In genomic region chr7:62026635-62027034, GRCm38 (mm10) we compare ENCODE assay signal across 17 mouse cellular contexts.
DNase-seq lines count a peak whose midpoint lies in the region; ATAC-seq and TF ChIP-seq lines count a peak whose summit lies in the region.
"Had no signal": no experiment of that assay in that cellular context is flagged by ENCODE, and none has a peak within 500 bp of the region (broad histone marks: within the 10 kb centered on the region; RNA-seq: fewer than 3 reads in every experiment).

No protein-coding gene starts in this region.

- 0 out of 2 replicates have a peak, but pooled peaks have one; percentile 41 for ATAC-seq in forebrain, embryonic 12.5 days (ENCODE audit: low FRiP score)
- ATAC-seq in forebrain, postnatal 0 days = no peak
- 0 out of 2 replicates have a peak, but pooled peaks have one; percentile 32 for ATAC-seq in forebrain, embryonic 15.5 days (replicated peaks)
- ATAC-seq: intestine, embryonic 16.5 days had no signal

- no peaks in the 10 kb centered on the region for H3K36me3 ChIP-seq in forebrain, embryonic 12.5 days (replicated peaks)
- no peaks in the 10 kb centered on the region for H3K36me3 ChIP-seq in forebrain, postnatal 0 days (ENCODE audit: insufficient read depth)
- no peaks in the 10 kb centered on the region for H3K36me3 ChIP-seq in ES-Bruce4 (ENCODE audit: control insufficient read depth, insufficient read depth, low read length, poor library complexity, severe bottlenecking)
- H3K36me3 ChIP-seq in forebrain, embryonic 15.5 days = no peaks in the 10 kb centered on the region; the same call in 1 of the 2 replicates
- H3K36me3 ChIP-seq: embryonic facial prominence, embryonic 10.5 days; heart, embryonic 13.5 days; hindbrain, embryonic 15.5 days had no signal

- H3K9me3 ChIP-seq in forebrain, embryonic 12.5 days = 0 out of 2 replicates have a peak, but pooled peaks cover 6% of the 10 kb centered on the region
- H3K9me3 ChIP-seq in forebrain, postnatal 0 days (ENCODE audit: low read length) = no peaks in the 10 kb centered on the region
- H3K9me3 ChIP-seq in ES-Bruce4 (replicated peaks; ENCODE audit: control insufficient read depth, insufficient read depth, low read length, poor library complexity, severe bottlenecking) = peaks cover 19% of the 10 kb centered on the region
- H3K9me3 ChIP-seq in forebrain, embryonic 15.5 days = peaks cover 8% of the 10 kb centered on the region
- H3K9me3 ChIP-seq: hindbrain, embryonic 15.5 days had no signal

- no peak overlapping the region for H3K27ac ChIP-seq in forebrain, embryonic 12.5 days
- H3K27ac ChIP-seq in forebrain, postnatal 0 days (ENCODE audit: low read depth, low read length) = no peak overlapping the region
- peak overlapping the region; percentile 16; the same call in 1 of the 2 replicates for H3K27ac ChIP-seq in ES-Bruce4 (ENCODE audit: insufficient read depth, low read length)
- H3K27ac ChIP-seq in forebrain, embryonic 15.5 days (replicated peaks) = no peak overlapping the region
- H3K27ac ChIP-seq: embryonic facial prominence, embryonic 10.5 days; heart, embryonic 13.5 days; hindbrain, embryonic 15.5 days had no signal

- no peak for TF ChIP-seq POLR2A in ES-Bruce4 (IDR thresholded peaks at IDR 0.05; ENCODE audit: insufficient read depth, low read length)

- DNase-seq in forebrain, postnatal 0 days = no peak
- peak; percentile 11 for DNase-seq in ZHBTc4 (ENCODE audit: low read depth, low spot score)
- no peak for DNase-seq in thymus, postnatal 36 days
- DNase-seq in kidney, postnatal 36 days = no peak
- DNase-seq: adrenal gland, postnatal 10 days; cerebellum, adult 18-20 months; cerebellum, adult 9-11 months; cerebellum, postnatal 36 days; gastrocnemius, postnatal 14 days; heart, postnatal 36 days had no signal

- no peak for TF ChIP-seq EP300 in ES-Bruce4 (IDR thresholded peaks at IDR 0.05; ENCODE audit: insufficient read depth, low read depth, low read length)

- H3K27me3 ChIP-seq in forebrain, embryonic 12.5 days = no peaks in the 10 kb centered on the region
- no peaks in the 10 kb centered on the region for H3K27me3 ChIP-seq in forebrain, postnatal 0 days (ENCODE audit: insufficient read depth, low read length)
- no peaks in the 10 kb centered on the region for H3K27me3 ChIP-seq in ES-Bruce4 (ENCODE audit: control insufficient read depth, insufficient read depth, low read length, poor library complexity, severe bottlenecking)
- no peaks in the 10 kb centered on the region for H3K27me3 ChIP-seq in forebrain, embryonic 15.5 days
- H3K27me3 ChIP-seq: heart, embryonic 13.5 days; hindbrain, embryonic 15.5 days had no signal

- WGBS in forebrain, embryonic 12.5 days = 66% methylated on average over 3 of the region's 3 CpGs
- WGBS in forebrain, postnatal 0 days = 42% methylated on average over 3 of the region's 3 CpGs
- 39% methylated on average over 3 of the region's 3 CpGs for WGBS in forebrain, embryonic 15.5 days

- no peaks in the 10 kb centered on the region for H3K4me1 ChIP-seq in forebrain, embryonic 12.5 days
- H3K4me1 ChIP-seq in forebrain, postnatal 0 days (ENCODE audit: insufficient read depth) = no peaks in the 10 kb centered on the region
- H3K4me1 ChIP-seq in ES-Bruce4 (ENCODE audit: control insufficient read depth, insufficient read depth, low read length) = no peaks in the 10 kb centered on the region
- no peaks in the 10 kb centered on the region for H3K4me1 ChIP-seq in forebrain, embryonic 15.5 days
- H3K4me1 ChIP-seq: embryonic facial prominence, embryonic 10.5 days; heart, embryonic 13.5 days; hindbrain, embryonic 15.5 days had no signal

- H3K4me3 ChIP-seq in forebrain, embryonic 12.5 days (replicated peaks) = no peak overlapping the region
- H3K4me3 ChIP-seq in forebrain, postnatal 0 days (ENCODE audit: low read depth, low read length) = no peak overlapping the region
- no peak overlapping the region for H3K4me3 ChIP-seq in ES-Bruce4 (ENCODE audit: low read depth, low read length)
- no peak overlapping the region for H3K4me3 ChIP-seq in forebrain, embryonic 15.5 days
- H3K4me3 ChIP-seq: embryonic facial prominence, embryonic 10.5 days; heart, embryonic 13.5 days; hindbrain, embryonic 15.5 days had no signal

- no peak for TF ChIP-seq CTCF in forebrain, postnatal 0 days (IDR thresholded peaks at IDR 0.05; ENCODE audit: low read depth)
- no peak for TF ChIP-seq CTCF in ES-Bruce4 (IDR thresholded peaks at IDR 0.05; ENCODE audit: low read depth, low read length)

- H3K9ac ChIP-seq in forebrain, embryonic 12.5 days = no peak overlapping the region
- H3K9ac ChIP-seq in forebrain, postnatal 0 days = no peak overlapping the region
- H3K9ac ChIP-seq in ES-Bruce4 (ENCODE audit: low read depth, poor library complexity, severe bottlenecking) = no peak overlapping the region
- no peak overlapping the region for H3K9ac ChIP-seq in forebrain, embryonic 15.5 days (replicated peaks)
- H3K9ac ChIP-seq: heart, embryonic 13.5 days; hindbrain, embryonic 15.5 days had no signal

- H3K4me2 ChIP-seq in forebrain, embryonic 12.5 days = no peak overlapping the region
- H3K4me2 ChIP-seq in forebrain, postnatal 0 days (ENCODE audit: low read depth) = no peak overlapping the region
- H3K4me2 ChIP-seq in forebrain, embryonic 15.5 days (replicated peaks) = no peak overlapping the region
- H3K4me2 ChIP-seq: heart, embryonic 13.5 days; hindbrain, embryonic 15.5 days had no signal
